Mouse (Mus musculus): ENCODE measurements at regions not wholly inside any gene's neighbourhood (a gene's known extent, or its start where the extent isn't known, plus 50 kb on each side); places are given as distances from the start of the nearest gene placed in this dataset.
A peak's percentile ranks its signal among the peaks of the same experiment; 100 is the strongest.

- DNase-seq (ENCODE audit: low spot score in 2 of 2), result no peak
These were observed 170.4 kb upstream of the Setmar start for GRCm38 (mm10) chr6:107894296-107895090.

- DNase-seq (ENCODE audit: low spot score in 2 of 2), result no peak
These were observed 154.3 kb upstream of the Setmar start for GRCm38 (mm10) chr6:107910576-107910975.

- DNase-seq (ENCODE audit: low spot score in 2 of 2), result peak in 1 of 2 experiments; percentile 34
These were observed 153.5 kb upstream of the Setmar start for GRCm38 (mm10) chr6:107911387-107911786.

DNA sequence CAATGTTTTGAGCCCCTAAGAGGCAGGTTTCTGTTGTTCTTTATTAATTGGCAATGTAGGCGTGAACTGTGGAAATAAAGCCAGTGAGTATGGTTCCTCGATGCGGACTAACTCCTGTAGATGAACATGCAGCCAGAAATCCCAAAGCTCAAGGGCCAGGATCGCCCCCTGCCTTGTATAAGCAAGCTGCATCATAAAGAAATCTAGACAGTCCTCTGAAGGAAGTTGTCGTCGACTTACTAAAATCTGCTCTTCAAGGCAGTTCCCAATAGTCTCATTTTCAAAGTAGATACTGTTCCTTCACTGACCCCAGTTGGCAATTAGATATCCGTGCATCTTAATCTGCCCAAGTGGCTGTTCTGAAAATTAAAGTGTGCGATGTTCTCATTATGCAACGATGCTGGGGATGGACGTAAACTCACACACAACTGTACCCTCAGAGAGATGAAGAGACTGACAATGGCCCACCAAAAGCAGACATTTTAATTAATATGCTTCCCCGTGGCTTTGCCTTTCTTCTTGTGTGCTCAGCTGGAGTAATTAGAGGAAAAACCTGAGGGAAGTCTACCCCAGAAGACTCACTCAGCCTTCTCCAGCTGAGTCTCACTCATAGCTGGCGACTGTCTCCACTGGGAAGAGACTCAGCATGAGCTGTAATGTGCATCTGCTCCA lies 141.2 kb upstream of the Setmar start:
- no peak for DNase-seq (ENCODE audit: low spot score in 2 of 2)

DNA sequence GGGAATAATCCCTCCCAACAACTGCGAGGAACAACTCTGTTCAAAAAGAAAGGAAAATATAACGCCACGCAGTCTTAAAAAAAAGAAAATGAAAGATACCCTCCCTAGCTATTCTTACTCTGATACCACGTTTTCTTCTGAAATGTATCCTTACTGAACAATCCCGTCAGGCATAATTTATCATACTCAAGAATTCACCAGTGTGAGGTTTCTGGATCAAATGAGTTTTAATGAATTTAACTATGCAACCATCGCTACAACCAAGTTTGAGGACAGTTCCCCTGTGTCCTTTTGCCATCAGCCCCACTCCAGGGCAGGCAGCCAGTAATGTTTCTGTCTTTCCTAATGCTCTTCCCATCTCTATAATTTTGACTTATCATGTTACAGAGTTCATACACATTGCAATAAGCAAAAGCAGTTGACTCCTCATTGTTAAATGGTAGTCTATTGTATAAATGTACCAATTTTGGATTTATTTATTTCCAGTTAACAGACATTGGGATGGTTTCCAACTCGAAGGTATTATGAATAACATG lies 140.6 kb upstream of the Setmar start:
- no peak for DNase-seq (ENCODE audit: low spot score in 2 of 2)

DNA sequence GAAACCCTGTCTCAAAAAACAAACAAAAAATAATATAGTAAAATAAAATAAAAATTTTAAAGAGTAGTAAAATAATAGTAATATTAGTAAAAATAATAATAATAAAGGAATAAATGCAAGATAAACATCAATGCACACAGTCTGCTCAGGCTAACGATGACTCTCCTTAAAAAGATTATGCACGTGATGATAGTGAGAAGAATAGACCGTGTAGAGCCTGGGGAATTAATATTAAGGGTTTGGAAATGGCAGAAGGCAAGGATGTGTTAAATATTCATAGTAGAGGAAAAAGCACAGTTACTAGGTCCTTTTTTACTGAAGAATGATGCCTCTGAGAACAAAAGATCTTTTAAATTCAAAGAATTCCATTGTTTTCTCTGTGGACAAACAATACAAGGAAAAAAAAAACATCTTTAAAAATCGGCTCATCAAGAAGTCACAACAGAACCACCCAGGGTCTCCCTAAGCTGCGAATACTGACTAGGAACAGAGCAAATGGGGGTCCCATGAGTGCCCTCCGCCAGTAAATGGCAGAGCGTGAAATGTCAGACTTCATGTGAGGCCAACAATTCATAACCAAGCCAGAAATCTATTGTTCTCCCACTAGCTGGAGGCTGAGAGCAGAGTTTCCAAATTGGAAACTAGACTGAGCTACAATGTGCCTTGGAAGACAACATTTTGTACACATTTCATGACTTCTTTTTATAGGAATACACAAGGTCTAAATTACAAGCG lies 134.2 kb upstream of the Setmar start:
- DNase-seq (ENCODE audit: low spot score in 2 of 2), result no peak

DNA sequence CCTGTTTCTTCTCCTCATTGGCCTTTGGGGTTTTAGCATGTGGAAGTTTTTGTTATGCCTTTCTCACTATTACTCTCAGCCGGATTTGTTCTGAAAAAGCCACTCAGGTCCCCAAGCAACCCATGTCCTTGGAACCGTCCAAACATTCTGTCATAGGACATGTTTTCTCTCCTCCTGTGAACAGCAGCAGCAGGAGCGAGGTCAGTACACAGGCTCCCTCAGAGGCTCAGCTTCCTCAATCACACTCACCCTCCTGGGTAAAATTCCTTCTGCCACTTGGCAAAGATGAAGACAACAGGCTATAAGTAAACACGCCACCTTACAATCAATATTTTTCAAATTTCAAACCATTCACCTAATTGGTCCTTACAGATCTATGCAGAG lies 133.7 kb upstream of the Setmar start:
- DNase-seq (ENCODE audit: low spot score in 2 of 2), result no peak

GRCm38 (mm10) chr6:107936075-107936635 lies 128.7 kb upstream of the Setmar start:
- DNase-seq (ENCODE audit: low spot score in 2 of 2), result peak in 1 of 2 experiments; percentile 14

GRCm38 (mm10) chr6:107968694-107969093 lies 96.2 kb upstream of the Setmar start:
- DNase-seq (ENCODE audit: low spot score in 2 of 2), result no peak

GRCm38 (mm10) chr6:107998921-107999690 lies 65.7 kb upstream of the Setmar start:
- no peak for DNase-seq (ENCODE audit: low spot score in 2 of 2)

- DNase-seq (ENCODE audit: low spot score in 2 of 2), result peak in 1 of 2 experiments; percentile 9
These were observed 61.6 kb upstream of the Setmar start for GRCm38 (mm10) chr6:108003231-108003630.

GRCm38 (mm10) chr6:108008323-108008722 lies 56.5 kb upstream of the Setmar start:
- DNase-seq (ENCODE audit: low spot score in 2 of 2), result no peak
